Mouse (Mus musculus) heart, postnatal 0 days (tissue): Measurements from ENCODE around the gene Elavl2.

Experiments
- CTCF ChIP-seq: IDR thresholded peaks from 2 replicates; pipeline ENCODE4 v1.5.1; 2016; ENCODE audit warnings: antibody characterized with exemption, control low read depth, low read depth
- EP300 ChIP-seq: IDR thresholded peaks from 2 replicates; pipeline ENCODE4 v1.6.1; 2016; ENCODE audit warnings: antibody characterized with exemption, low read depth

- TF ChIP-seq CTCF = no peak
- TF ChIP-seq EP300 = no peak
These were observed 181.3 kb downstream of the Elavl2 start for GRCm38 (mm10) chr4:91219322-91219721.
